Mouse (Mus musculus) neural tube, embryonic 14.5 days (tissue): ENCODE measurements around the gene Ltb4r1. TPM values are rescaled to one million over a fixed set of nuclear protein-coding genes. Genes with fewer than 3 reads are reported as not detected.

Experiments
- ATAC-seq: fragments of 200-750 bp; cut with Nextera tagmentation; 2 replicates; pipeline ENCODE4 v1.8.0; 2017; ENCODE audit warnings: low read depth, mild to moderate bottlenecking, moderate TSS enrichment, moderate library complexity
- H3K27ac ChIP-seq: fragments of 300-500 bp; sonication (generic); 2 replicates; pipeline ENCODE4 v1.5.1; 2014; ENCODE audit warnings: low read depth, mild to moderate bottlenecking, control low read depth, low read length, moderate library complexity, mixed read lengths
- H3K27me3 ChIP-seq: fragments of 300-500 bp; sonication (generic); 2 replicates; pipeline ENCODE4 v1.6.1; 2014; ENCODE audit warnings: low read length; ENCODE audit not compliant: control insufficient read depth, insufficient read depth
- H3K36me3 ChIP-seq: fragments of 300-500 bp; sonication (generic); 2 replicates; pipeline ENCODE4 v1.6.1; 2014; ENCODE audit warnings: low read length, mixed read lengths; ENCODE audit not compliant: control insufficient read depth, insufficient read depth
- H3K4me1 ChIP-seq: fragments of 300-500 bp; sonication (generic); 2 replicates; pipeline ENCODE4 v1.6.1; 2014; ENCODE audit warnings: low read length; ENCODE audit not compliant: control insufficient read depth, insufficient read depth
- H3K4me2 ChIP-seq: fragments of 300-500 bp; sonication (generic); 2 replicates; pipeline ENCODE4 v1.6.1; 2014; ENCODE audit warnings: mild to moderate bottlenecking, low read depth, low read length, control low read depth
- H3K4me3 ChIP-seq: fragments of 300-500 bp; sonication (generic); 2 replicates; pipeline ENCODE4 v1.5.1; 2014; ENCODE audit warnings: low read depth, low read length, control low read depth, mixed read lengths
- H3K9ac ChIP-seq: fragments of 300-500 bp; sonication (generic); replicated peaks from 2 replicates; pipeline ENCODE4 v1.6.1; 2014; ENCODE audit warnings: low read depth, mild to moderate bottlenecking, control low read depth, low read length, mixed read lengths
- H3K9me3 ChIP-seq: fragments of 300-500 bp; sonication (generic); 2 replicates; pipeline ENCODE4 v1.6.1; 2016; ENCODE audit warnings: low read length; ENCODE audit not compliant: control insufficient read depth
- WGBS: fragments of 180-500 bp; shearing (Covaris S2); extraction: QIAGEN DNeasy Blood & Tissue Kit; methylation state at CpG from one replicate; pipeline ENCODE4 v1.1.7; 2014; 5-methylcytosine and 5-hydroxymethylcytosine counted together
- polyA plus RNA-seq: library from polyadenylated mRNA; unstranded; fragments of >200 nt; fragmentation: Nextera tagmentation; extraction: Ambion mirVana; gene quantifications from 2 replicates; pipeline ENCODE4 v1.2.1, GENCODE M21; 2014

The Ltb4r1 gene
- polyA plus RNA-seq, 1 experiment from 2014 or later, result 0.24 TPM

GRCm38 (mm10) chr14:55777806-55778205 is 12.0 kb downstream of the Ltb4r1 start:
- H3K4me1 ChIP-seq, result no peaks in the 10 kb centered on the region
- no peak overlapping the region for H3K4me2 ChIP-seq
- no peak for ATAC-seq
- no peak overlapping the region for H3K4me3 ChIP-seq
- no peak overlapping the region for H3K9ac ChIP-seq
- 82% methylated on average over 11 of the region's 11 CpGs for WGBS
- no peak overlapping the region for H3K27ac ChIP-seq
- H3K36me3 ChIP-seq, result no peaks in the 10 kb centered on the region
- peaks cover 10% of the 10 kb centered on the region; the same call in 1 of the 2 replicates for H3K27me3 ChIP-seq
- H3K9me3 ChIP-seq, result no peaks in the 10 kb centered on the region

GRCm38 (mm10) chr14:55778686-55779085 is 12.9 kb downstream of the Ltb4r1 start:
- Histone ChIP-seq H3K36me3 (no peaks in the 10 kb centered on the region), H3K27ac (no peak overlapping the region), H3K9me3 (no peaks in the 10 kb centered on the region), H3K4me1 (0 out of 2 replicates have a peak, but pooled peaks cover 2% of the 10 kb centered on the region), H3K27me3 (peaks cover 10% of the 10 kb centered on the region; the same call in 1 of the 2 replicates), H3K9ac (no peak overlapping the region), H3K4me2 (no peak overlapping the region), H3K4me3 (no peak overlapping the region)
- ATAC-seq, result no peak
- 89% methylated on average over 15 of the region's 15 CpGs for WGBS

- Histone ChIP-seq H3K4me2 (no peak overlapping the region), H3K4me1 (0 out of 2 replicates have a peak, but pooled peaks cover 2% of the 10 kb centered on the region), H3K36me3 (no peaks in the 10 kb centered on the region), H3K9me3 (no peaks in the 10 kb centered on the region), H3K27me3 (peaks cover 10% of the 10 kb centered on the region; the same call in 1 of the 2 replicates), H3K4me3 (no peak overlapping the region), H3K27ac (no peak overlapping the region), H3K9ac (no peak overlapping the region)
- 61% methylated on average over 16 of the region's 16 CpGs for WGBS
- ATAC-seq, result no peak
Measured at GRCm38 (mm10) chr14:55779656-55780055, 13.9 kb downstream of the Ltb4r1 start.

- H3K36me3 ChIP-seq, result no peaks in the 10 kb centered on the region
- no peak overlapping the region for H3K4me3 ChIP-seq
- H3K4me2 ChIP-seq, result no peak overlapping the region
- no peak overlapping the region for H3K27ac ChIP-seq
- H3K4me1 ChIP-seq, result 0 out of 2 replicates have a peak, but pooled peaks cover 2% of the 10 kb centered on the region
- H3K9ac ChIP-seq, result no peak overlapping the region
- peaks cover 16% of the 10 kb centered on the region; the same call in 1 of the 2 replicates for H3K27me3 ChIP-seq
- ATAC-seq, result no peak
- H3K9me3 ChIP-seq, result no peaks in the 10 kb centered on the region
- 84% methylated on average over 11 of the region's 11 CpGs for WGBS
Measured at GRCm38 (mm10) chr14:55780736-55781135, 15.0 kb downstream of the Ltb4r1 start.

- Histone ChIP-seq H3K36me3 (no peaks in the 10 kb centered on the region), H3K4me1 (0 out of 2 replicates have a peak, but pooled peaks cover 2% of the 10 kb centered on the region), H3K4me2 (peak overlapping the region; percentile 19; the same call in 1 of the 2 replicates), H3K4me3 (no peak overlapping the region), H3K9ac (no peak overlapping the region), H3K27ac (no peak overlapping the region), H3K9me3 (no peaks in the 10 kb centered on the region), H3K27me3 (peaks cover 20% of the 10 kb centered on the region; the same call in 1 of the 2 replicates)
- 13% methylated on average over 14 of the region's 14 CpGs for WGBS
- ATAC-seq, result peak; percentile 84
Measured at GRCm38 (mm10) chr14:55781310-55781709, 15.5 kb downstream of the Ltb4r1 start.

GRCm38 (mm10) chr14:55782361-55782960 is 16.7 kb downstream of the Ltb4r1 start:
- Histone ChIP-seq H3K4me3 (no peak overlapping the region), H3K27ac (no peak overlapping the region), H3K27me3 (peaks cover 29% of the 10 kb centered on the region), H3K4me2 (peak overlapping the region; percentile 12; the same call in 1 of the 2 replicates), H3K36me3 (no peaks in the 10 kb centered on the region), H3K9me3 (no peaks in the 10 kb centered on the region), H3K4me1 (0 out of 2 replicates have a peak, but pooled peaks cover 2% of the 10 kb centered on the region), H3K9ac (no peak overlapping the region)
- ATAC-seq, result no peak
- 47% methylated on average over 9 of the region's 9 CpGs for WGBS

- Histone ChIP-seq H3K9ac (no peak overlapping the region; the same call in 1 of the 2 replicates), H3K27ac (no peak overlapping the region)
- ATAC-seq, result no peak
Measured at GRCm38 (mm10) chr14:55783171-55783957, 17.6 kb downstream of the Ltb4r1 start.

GRCm38 (mm10) chr14:55783958-55784235 is 18.1 kb downstream of the Ltb4r1 start, which contains the start of gene Adcy4:
Gene Adcy4, minus strand, starts transcription at chr14:55784095.
- no peak within 1 kb of the TSS; the same call in 1 of the 2 replicates for H3K9ac ChIP-seq
- no peak within 1 kb of the TSS for H3K27ac ChIP-seq
- peaks cover 35% of the 10 kb centered on the region for H3K27me3 ChIP-seq

More at GRCm38 (mm10) chr14:55783171-55783957, 17.6 kb downstream of the Ltb4r1 start:
- peak overlapping the region; percentile 37; the same call in 1 of the 2 replicates for H3K4me2 ChIP-seq
- no peaks in the 10 kb centered on the region for H3K36me3 ChIP-seq
- peak overlapping the region; percentile 26 for H3K4me3 ChIP-seq
- H3K4me1 ChIP-seq, result 0 out of 2 replicates have a peak, but pooled peaks cover 3% of the 10 kb centered on the region
- peaks cover 35% of the 10 kb centered on the region for H3K27me3 ChIP-seq
- 2% methylated on average over 31 of the region's 31 CpGs for WGBS
- no peaks in the 10 kb centered on the region for H3K9me3 ChIP-seq

GRCm38 (mm10) chr14:55785195-55785594 is 19.4 kb downstream of the Ltb4r1 start:
- 0 out of 2 replicates have a peak, but pooled peaks cover 5% of the 10 kb centered on the region for H3K4me1 ChIP-seq
- no peaks in the 10 kb centered on the region for H3K9me3 ChIP-seq
- H3K36me3 ChIP-seq, result no peaks in the 10 kb centered on the region
- ATAC-seq, result no peak
- 28% methylated on average over 6 of the region's 6 CpGs for WGBS
- no peak overlapping the region for H3K4me3 ChIP-seq
- no peak overlapping the region for H3K9ac ChIP-seq
- peaks cover 43% of the 10 kb centered on the region for H3K27me3 ChIP-seq
- H3K27ac ChIP-seq, result no peak overlapping the region
- no peak overlapping the region for H3K4me2 ChIP-seq

More at GRCm38 (mm10) chr14:55783958-55784235, 18.1 kb downstream of the Ltb4r1 start, which contains the start of gene Adcy4:
- WGBS, result 3% methylated on average over 13 of the region's 13 CpGs
- Histone ChIP-seq H3K4me3 (peak within 1 kb of the TSS; percentile 26), H3K9me3 (no peaks in the 10 kb centered on the region), H3K4me2 (peak within 1 kb of the TSS; percentile 37; the same call in 1 of the 2 replicates), H3K36me3 (no peaks in the 10 kb centered on the region), H3K4me1 (0 out of 2 replicates have a peak, but pooled peaks cover 5% of the 10 kb centered on the region)
- ATAC-seq, result no peak
